Mouse (Mus musculus) hindbrain, postnatal 0 days (tissue): ENCODE data around the gene Hepacam2. TPM values are rescaled to one million over a fixed set of nuclear protein-coding genes. Genes with fewer than 3 reads are reported as not detected.

ENCODE experiments used
- ATAC-seq: fragments of 200-750 bp; cut with Nextera tagmentation; 2 replicates; pipeline ENCODE4 v1.8.0; 2017; ENCODE audit warnings: mild to moderate bottlenecking, moderate TSS enrichment, moderate library complexity
- DNase-seq: peaks from one replicate; pipeline ENCODE4 v3.0.0-alpha.2; 2015; ENCODE audit warnings: low spot score
- H3K27ac ChIP-seq: fragments of 300-500 bp; sonication (generic); 2 replicates; pipeline ENCODE4 v1.5.1; 2014; ENCODE audit warnings: mild to moderate bottlenecking
- H3K27me3 ChIP-seq: fragments of 300-500 bp; sonication (generic); 2 replicates; pipeline ENCODE4 v1.6.1; 2014; ENCODE audit warnings: low read length, mixed read lengths; ENCODE audit not compliant: insufficient read depth
- H3K36me3 ChIP-seq: fragments of 300-500 bp; sonication (generic); 2 replicates; pipeline ENCODE4 v1.6.1; 2014; ENCODE audit warnings: low read length, mixed read lengths; ENCODE audit not compliant: insufficient read depth
- H3K4me1 ChIP-seq: fragments of 300-500 bp; sonication (generic); 2 replicates; pipeline ENCODE4 v1.6.1; 2014; ENCODE audit warnings: antibody characterized with exemption, low read length, mixed read lengths; ENCODE audit not compliant: insufficient read depth
- H3K4me2 ChIP-seq: fragments of 300-500 bp; sonication (generic); 2 replicates; pipeline ENCODE4 v1.6.1; 2014; ENCODE audit warnings: low read depth, mild to moderate bottlenecking, low read length, moderate library complexity, mixed read lengths
- H3K4me3 ChIP-seq: fragments of 300-500 bp; sonication (generic); 2 replicates; pipeline ENCODE4 v1.5.1; 2014; ENCODE audit warnings: low read length
- H3K9ac ChIP-seq: fragments of 300-500 bp; sonication (generic); replicated peaks from 2 replicates; pipeline ENCODE4 v1.6.1; 2014; ENCODE audit warnings: mild to moderate bottlenecking, low read length, moderate library complexity, mixed read lengths
- H3K9me3 ChIP-seq: fragments of 300-500 bp; sonication (generic); 2 replicates; pipeline ENCODE4 v1.6.1; 2016; ENCODE audit warnings: low read length, mixed read lengths
- CTCF ChIP-seq: IDR thresholded peaks from 2 replicates; pipeline ENCODE4 v1.5.1; 2016; ENCODE audit warnings: antibody characterized with exemption, control low read depth, low read depth
- WGBS: fragments of 180-500 bp; shearing (Covaris S2); extraction: QIAGEN DNeasy Blood & Tissue Kit; methylation state at CpG from one replicate; pipeline ENCODE4 v1.1.7; 2014; 5-methylcytosine and 5-hydroxymethylcytosine counted together
- polyA plus RNA-seq: library from polyadenylated mRNA; unstranded; fragments of >200 nt; fragmentation: Nextera tagmentation; extraction: Ambion mirVana; gene quantifications from 2 replicates; pipeline ENCODE4 v1.2.1, GENCODE M21; 2015
- total RNA-seq: library from RNA; depleted of rRNA; stranded (reverse); fragments of >200 nt; gene quantifications from 2 replicates; pipeline ENCODE4 v1.2.3, GENCODE M21; 2014

The Hepacam2 gene
- total and polyA plus RNA-seq, 2 experiments from 2014 or later = 0.42 to 1.3 TPM

- Histone ChIP-seq H3K4me1 (no peaks in the 10 kb centered on the region), H3K9ac (no peak overlapping the region), H3K4me3 (no peak overlapping the region), H3K9me3 (no peaks in the 10 kb centered on the region), H3K36me3 (no peaks in the 10 kb centered on the region), H3K27me3 (no peaks in the 10 kb centered on the region), H3K4me2 (no peak overlapping the region), H3K27ac (no peak overlapping the region)
- 40% methylated on average over 2 of the region's 2 CpGs for WGBS
- no peak for TF ChIP-seq CTCF
- peak; percentile 9 for DNase-seq
- no peak for ATAC-seq
Measured at GRCm38 (mm10) chr6:3476299-3476698, 21.8 kb downstream of the Hepacam2 start.

GRCm38 (mm10) chr6:3470706-3471105 lies 27.4 kb downstream of the Hepacam2 start:
- no peak for DNase-seq
- Histone ChIP-seq H3K27ac (no peak overlapping the region), H3K9me3 (no peaks in the 10 kb centered on the region), H3K36me3 (no peaks in the 10 kb centered on the region), H3K9ac (no peak overlapping the region), H3K4me3 (no peak overlapping the region), H3K4me2 (no peak overlapping the region), H3K4me1 (no peaks in the 10 kb centered on the region), H3K27me3 (no peaks in the 10 kb centered on the region)
- 66% methylated on average over 2 of the region's 2 CpGs for WGBS
- no peak for ATAC-seq
- no peak for TF ChIP-seq CTCF

DNA sequence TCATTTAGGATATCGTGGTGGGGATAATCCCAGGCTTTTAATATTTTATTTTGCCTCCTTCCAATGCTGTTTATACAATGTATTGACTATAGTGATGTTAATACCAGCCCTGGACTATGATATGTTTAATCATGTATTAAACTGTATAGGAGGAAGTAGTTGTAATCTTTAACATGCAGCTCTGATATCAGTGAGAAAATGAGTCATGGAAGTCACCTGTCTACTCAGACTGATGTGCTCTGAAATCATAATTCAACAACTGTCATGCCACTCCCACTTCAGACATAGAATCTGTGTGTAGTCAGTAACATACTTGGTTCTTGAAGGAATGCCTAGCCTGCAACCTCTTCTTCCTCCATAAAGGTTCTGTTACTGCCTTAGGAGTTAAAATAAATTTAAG lies 29.5 kb downstream of the Hepacam2 start:
- WGBS = 53% methylated on average over 1 of the region's 1 CpGs
- no peaks in the 10 kb centered on the region for H3K9me3 ChIP-seq
- no peaks in the 10 kb centered on the region for H3K4me1 ChIP-seq
- no peak for TF ChIP-seq CTCF
- H3K4me2 ChIP-seq = no peak overlapping the region
- H3K9ac ChIP-seq = no peak overlapping the region
- DNase-seq = no peak
- no peaks in the 10 kb centered on the region for H3K36me3 ChIP-seq
- H3K27ac ChIP-seq = no peak overlapping the region
- no peak overlapping the region for H3K4me3 ChIP-seq
- ATAC-seq = no peak
- H3K27me3 ChIP-seq = no peaks in the 10 kb centered on the region

GRCm38 (mm10) chr6:3463594-3463993 lies 34.5 kb downstream of the Hepacam2 start:
- DNase-seq = no peak
- no peaks in the 10 kb centered on the region for H3K9me3 ChIP-seq
- no peak overlapping the region for H3K27ac ChIP-seq
- no peaks in the 10 kb centered on the region for H3K27me3 ChIP-seq
- ATAC-seq = no peak
- TF ChIP-seq CTCF = no peak
- no peak overlapping the region for H3K4me3 ChIP-seq
- H3K4me1 ChIP-seq = no peaks in the 10 kb centered on the region
- H3K9ac ChIP-seq = no peak overlapping the region
- no peak overlapping the region for H3K4me2 ChIP-seq
- no peaks in the 10 kb centered on the region for H3K36me3 ChIP-seq
- 86% methylated on average over 2 of the region's 2 CpGs for WGBS

GRCm38 (mm10) chr6:3463026-3463425 lies 35.1 kb downstream of the Hepacam2 start:
- Histone ChIP-seq H3K36me3 (no peaks in the 10 kb centered on the region), H3K9me3 (no peaks in the 10 kb centered on the region), H3K4me2 (no peak overlapping the region), H3K27me3 (no peaks in the 10 kb centered on the region), H3K9ac (no peak overlapping the region), H3K4me3 (no peak overlapping the region), H3K27ac (no peak overlapping the region), H3K4me1 (no peaks in the 10 kb centered on the region)
- WGBS = 85% methylated on average over 6 of the region's 6 CpGs
- ATAC-seq (no peak), DNase-seq (no peak)
- TF ChIP-seq CTCF = no peak

DNA sequence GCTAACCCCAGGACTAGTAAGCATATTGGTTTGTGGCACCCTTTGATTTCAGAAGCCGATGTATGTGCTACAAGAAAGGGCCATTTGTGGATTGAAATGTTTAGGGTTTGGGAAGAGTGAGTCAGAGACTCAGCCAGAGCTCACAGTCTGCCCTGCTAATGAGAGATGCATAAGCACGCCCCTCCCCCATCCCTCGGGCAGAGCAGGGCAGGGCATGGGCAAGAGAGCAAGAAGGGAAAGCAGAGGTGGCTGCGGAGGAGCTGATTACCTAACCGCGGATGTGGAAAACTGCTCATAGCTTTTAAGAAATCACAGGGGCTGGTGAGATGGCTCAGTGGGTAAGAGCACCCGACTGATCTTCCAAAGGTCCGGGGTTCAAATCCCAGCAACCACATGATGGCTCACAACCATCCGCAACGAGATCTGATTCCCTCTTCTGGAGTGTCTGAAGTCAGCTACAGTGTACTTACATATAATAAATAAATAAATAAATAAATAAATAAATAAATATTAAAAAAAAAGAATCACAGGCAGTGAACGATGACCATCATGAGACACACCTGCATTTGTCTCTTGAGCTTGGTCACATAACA lies 42.1 kb downstream of the Hepacam2 start:
- H3K4me2 ChIP-seq = no peak overlapping the region
- DNase-seq = peak; percentile 16
- 73% methylated on average over 11 of the region's 11 CpGs for WGBS
- H3K9ac ChIP-seq = no peak overlapping the region
- no peak for TF ChIP-seq CTCF
- ATAC-seq = peak; percentile 59; the same call in 1 of the 2 replicates
- no peak overlapping the region for H3K27ac ChIP-seq
- H3K4me1 ChIP-seq = no peaks in the 10 kb centered on the region
- H3K9me3 ChIP-seq = no peaks in the 10 kb centered on the region
- H3K27me3 ChIP-seq = no peaks in the 10 kb centered on the region
- H3K4me3 ChIP-seq = no peak overlapping the region
- H3K36me3 ChIP-seq = no peaks in the 10 kb centered on the region

DNA sequence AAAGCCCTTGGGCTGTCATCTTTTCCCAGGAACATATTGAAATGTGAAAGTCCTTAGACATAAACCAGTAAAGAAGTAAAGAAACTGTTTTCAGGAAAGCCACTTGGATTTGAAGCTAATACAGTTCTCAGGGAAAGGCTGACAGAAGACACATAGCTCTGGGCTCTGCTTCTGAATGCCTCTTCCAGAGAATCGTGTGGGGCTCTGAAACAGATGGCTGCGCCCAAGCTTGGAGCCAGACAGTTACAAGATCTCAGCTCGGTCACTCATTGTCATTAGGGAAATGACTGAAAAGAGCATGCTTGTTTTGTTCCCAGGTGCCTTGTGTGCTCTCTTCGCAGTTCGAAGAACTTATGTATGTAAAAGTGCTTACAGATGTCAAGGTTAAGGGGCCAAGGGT lies 43.7 kb downstream of the Hepacam2 start:
- no peak overlapping the region for H3K4me2 ChIP-seq
- no peaks in the 10 kb centered on the region for H3K4me1 ChIP-seq
- H3K27me3 ChIP-seq = no peaks in the 10 kb centered on the region
- 49% methylated on average over 5 of the region's 5 CpGs for WGBS
- H3K9me3 ChIP-seq = no peaks in the 10 kb centered on the region
- H3K27ac ChIP-seq = no peak overlapping the region
- no peaks in the 10 kb centered on the region for H3K36me3 ChIP-seq
- DNase-seq (peak; percentile 9), ATAC-seq (no peak)
- no peak overlapping the region for H3K9ac ChIP-seq
- no peak for TF ChIP-seq CTCF
- H3K4me3 ChIP-seq = no peak overlapping the region
